Mouse (Mus musculus) spleen, adult 2 months (tissue): ENCODE measurements around the gene Prkag1. TPM values are rescaled to one million over a fixed set of nuclear protein-coding genes. Genes with fewer than 3 reads are reported as not detected.

ENCODE experiments used
- DNase-seq, 2 experiments: peaks; one replicate each; pipeline versions ENCODE4 v3.0.0 to v3.0.0-alpha.2; 2012 to 2021; ENCODE audit warnings: low spot score in 2 of 2, low read depth in 1 of 2
- H3K27ac ChIP-seq: fragments of 200-500 bp; 2 replicates; pipeline ENCODE4 v1.5.1; 2012; ENCODE audit warnings: low read length, inconsistent platforms; ENCODE audit not compliant: insufficient read depth
- H3K27me3 ChIP-seq: fragments of 200-500 bp; 2 replicates; pipeline ENCODE4 v1.6.1; 2012; ENCODE audit warnings: mild to moderate bottlenecking, moderate library complexity, low read length, inconsistent platforms; ENCODE audit not compliant: control insufficient read depth, insufficient read depth
- H3K36me3 ChIP-seq: fragments of 200-500 bp; 2 replicates; pipeline ENCODE4 v1.6.1; 2012; ENCODE audit warnings: mild to moderate bottlenecking, low read length, inconsistent platforms; ENCODE audit not compliant: control insufficient read depth, insufficient read depth
- H3K4me1 ChIP-seq: fragments of 200-500 bp; 2 replicates; pipeline ENCODE4 v1.6.1; 2011; ENCODE audit warnings: inconsistent platforms; ENCODE audit not compliant: control insufficient read depth, insufficient read depth, insufficient read length
- H3K4me3 ChIP-seq: fragments of 200-500 bp; 2 replicates; pipeline ENCODE4 v1.5.1; 2011; ENCODE audit warnings: mild to moderate bottlenecking, inconsistent platforms; ENCODE audit not compliant: insufficient read depth, insufficient read length; ENCODE audit errors: extremely low read depth
- CTCF ChIP-seq: fragments of 200-500 bp; IDR thresholded peaks from 2 replicates; pipeline ENCODE4 v1.5.1; 2011; ENCODE audit warnings: mild to moderate bottlenecking, inconsistent platforms; ENCODE audit not compliant: insufficient read depth, insufficient read length, insufficient replicate concordance; ENCODE audit errors: extremely low read depth
- POLR2A ChIP-seq: fragments of 200-500 bp; IDR thresholded peaks from 2 replicates; pipeline ENCODE4 v1.6.1; 2011; ENCODE audit warnings: low read depth, low read length, inconsistent platforms
- WGBS: fragments of 180-500 bp; shearing (Covaris S2); methylation state at CpG from one replicate; pipeline ENCODE4 v1.1.7; 2018; 5-methylcytosine and 5-hydroxymethylcytosine counted together
- polyA plus RNA-seq: library from polyadenylated mRNA; depleted of rRNA; stranded (reverse); fragments of >200 nt; gene quantifications from 2 replicates; pipeline ENCODE4 v1.2.3, GENCODE M21; 2012

The Prkag1 gene
- polyA plus RNA-seq, 1 experiment: 42.2 TPM

- no peaks in the 10 kb centered on the region for H3K36me3 ChIP-seq
- H3K4me1 ChIP-seq: peaks cover 21% of the 10 kb centered on the region
- H3K4me3 ChIP-seq: no peak overlapping the region
- TF ChIP-seq CTCF (no peak), POLR2A (no peak)
- H3K27ac ChIP-seq: no peak overlapping the region
- no peak for DNase-seq
- peaks cover 43% of the 10 kb centered on the region for H3K27me3 ChIP-seq
- 4% methylated on average over 13 of the region's 13 CpGs for WGBS
Observed at GRCm38 (mm10) chr15:98793141-98793698, 38.1 kb downstream of the Prkag1 start.

GRCm38 (mm10) chr15:98792233-98793020, 38.9 kb downstream of the Prkag1 start:
- TF ChIP-seq CTCF (no peak), POLR2A (no peak)
- H3K36me3 ChIP-seq: no peaks in the 10 kb centered on the region
- 5% methylated on average over 75 of the region's 75 CpGs for WGBS
- no peak overlapping the region for H3K27ac ChIP-seq
- H3K4me3 ChIP-seq: no peak overlapping the region
- peaks cover 21% of the 10 kb centered on the region for H3K4me1 ChIP-seq
- DNase-seq: no peak
- peaks cover 38% of the 10 kb centered on the region for H3K27me3 ChIP-seq

- Histone ChIP-seq H3K4me1 (peaks cover 21% of the 10 kb centered on the region), H3K27me3 (peaks cover 38% of the 10 kb centered on the region), H3K36me3 (no peaks in the 10 kb centered on the region), H3K4me3 (no peak overlapping the region), H3K27ac (no peak overlapping the region)
- WGBS: 3% methylated on average over 23 of the region's 23 CpGs
- DNase-seq: no peak
- TF ChIP-seq POLR2A: no peak
- no peak for TF ChIP-seq CTCF
Observed at GRCm38 (mm10) chr15:98791771-98792170, 39.5 kb downstream of the Prkag1 start.

GRCm38 (mm10) chr15:98791221-98791620, 40.1 kb downstream of the Prkag1 start:
- TF ChIP-seq POLR2A (no peak), CTCF (no peak)

GRCm38 (mm10) chr15:98790761-98791160, 40.6 kb downstream of the Prkag1 start:
- no peak for TF ChIP-seq POLR2A
- no peak for TF ChIP-seq CTCF
- no peak overlapping the region for H3K4me3 ChIP-seq
- H3K27me3 ChIP-seq: peaks cover 36% of the 10 kb centered on the region
- no peak overlapping the region for H3K27ac ChIP-seq
- peaks cover 21% of the 10 kb centered on the region for H3K4me1 ChIP-seq
- DNase-seq: no peak
- H3K36me3 ChIP-seq: no peaks in the 10 kb centered on the region
- 1% methylated on average over 23 of the region's 23 CpGs for WGBS

More at GRCm38 (mm10) chr15:98791221-98791620, 40.1 kb downstream of the Prkag1 start:
- peaks cover 36% of the 10 kb centered on the region for H3K27me3 ChIP-seq
- H3K4me3 ChIP-seq: no peak overlapping the region
- H3K36me3 ChIP-seq: no peaks in the 10 kb centered on the region
- no peak overlapping the region for H3K27ac ChIP-seq
- no peak for DNase-seq
- peaks cover 21% of the 10 kb centered on the region for H3K4me1 ChIP-seq
- 4% methylated on average over 12 of the region's 12 CpGs for WGBS

- H3K27me3 ChIP-seq: peaks cover 37% of the 10 kb centered on the region
- no peak within 1 kb of the TSS for H3K4me3 ChIP-seq
- no peaks in the 10 kb centered on the region for H3K36me3 ChIP-seq
- H3K27ac ChIP-seq: no peak within 1 kb of the TSS
- peak in 1 of 2 experiments; percentile 52 for DNase-seq
- 10% methylated on average over 51 of the region's 51 CpGs for WGBS
- no peak for TF ChIP-seq POLR2A
- TF ChIP-seq CTCF: peak; percentile 48; the same call in 1 of the 2 replicates
- peaks cover 21% of the 10 kb centered on the region for H3K4me1 ChIP-seq
Observed at GRCm38 (mm10) chr15:98789661-98790535, 41.4 kb downstream of the Prkag1 start, which contains the start of gene Wnt1. Gene Wnt1, plus strand, starts transcription at chr15:98789857.
